16 mouse cellular contexts compared by ENCODE assay signal in the genomic region with DNA sequence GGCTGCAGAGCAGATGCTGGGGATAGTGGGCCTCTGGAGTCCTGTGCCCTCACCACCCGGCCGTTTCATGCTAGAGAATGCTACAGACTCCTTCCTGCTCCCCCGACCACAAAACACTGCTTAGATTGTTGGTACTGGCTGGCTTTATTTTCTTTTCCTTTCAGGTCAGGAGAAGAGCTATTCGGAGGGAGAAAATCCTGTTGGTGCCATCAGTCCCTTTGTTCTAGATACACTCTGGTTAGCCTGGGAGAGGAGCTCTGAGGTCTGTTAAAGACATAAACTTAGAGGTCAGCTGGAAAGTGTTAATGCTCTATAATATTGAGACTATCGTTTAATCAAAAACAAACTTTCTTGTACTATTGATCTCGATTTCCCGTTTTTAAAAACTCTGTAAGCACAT. TPM values are rescaled to one million over a fixed set of nuclear protein-coding genes. Genes with fewer than 3 reads are reported as not detected.
DNase-seq lines count a peak whose midpoint lies in the region; ATAC-seq and TF ChIP-seq lines count a peak whose summit lies in the region.
"Had no signal": no experiment of that assay in that cellular context is flagged by ENCODE, and none has a peak within 500 bp of the region (broad histone marks: within the 10 kb centered on the region; RNA-seq: fewer than 3 reads in every experiment).

No protein-coding gene starts in this region.

- TF ChIP-seq POLR2A in heart, adult 2 months (IDR thresholded peaks at IDR 0.05; ENCODE audit: insufficient read depth, low read depth, low read length) = no peak

- no peak overlapping the region for H3K4me3 ChIP-seq in heart, embryonic 11.5 days (ENCODE audit: low read depth, low read length)
- no peak overlapping the region for H3K4me3 ChIP-seq in heart, adult 2 months
- no peak overlapping the region for H3K4me3 ChIP-seq in forebrain, embryonic 12.5 days (replicated peaks)
- H3K4me3 ChIP-seq in limb, embryonic 10.5 days = no peak overlapping the region
- no peak overlapping the region for H3K4me3 ChIP-seq in neural tube, embryonic 11.5 days (ENCODE audit: low read depth, low read length)

- no peak overlapping the region for H3K4me2 ChIP-seq in heart, embryonic 11.5 days
- H3K4me2 ChIP-seq in forebrain, embryonic 12.5 days = peak overlapping the region; percentile 37
- peak overlapping the region; percentile 19; the same call in 1 of the 2 replicates for H3K4me2 ChIP-seq in neural tube, embryonic 11.5 days (ENCODE audit: low read depth)

- TF ChIP-seq EP300 in heart, adult 2 months (IDR thresholded peaks at IDR 0.05; ENCODE audit: insufficient read depth, low read depth, low read length) = no peak

- H3K27ac ChIP-seq in heart, embryonic 11.5 days (ENCODE audit: low read depth, low read length) = no peak overlapping the region
- H3K27ac ChIP-seq in heart, adult 2 months = no peak overlapping the region
- peak overlapping the region; percentile 60 for H3K27ac ChIP-seq in forebrain, embryonic 12.5 days
- peak overlapping the region; percentile 37; the same call in 1 of the 2 replicates for H3K27ac ChIP-seq in limb, embryonic 10.5 days
- H3K27ac ChIP-seq in neural tube, embryonic 11.5 days (ENCODE audit: low read depth, low read length) = peak overlapping the region; percentile 60; the same call in 1 of the 2 replicates
- H3K27ac ChIP-seq: macrophage had no signal

- 0 out of 2 replicates have a peak, but pooled peaks cover 2% of the 10 kb centered on the region for H3K79me2 ChIP-seq in heart, adult 2 months (replicated peaks; ENCODE audit: control insufficient read depth, insufficient read depth, low read length)

- no peak for DNase-seq in heart, adult 2 months
- no peak for DNase-seq in limb, embryonic 10.5 days (ENCODE audit: low spot score)
- DNase-seq in neural tube, embryonic 11.5 days (ENCODE audit: low spot score) = peak; percentile 32
- no peak for DNase-seq in c-Kit-positive CD71-positive TER-119-positive erythroid progenitor cells, embryonic 14.5 days (ENCODE audit: low spot score)
- DNase-seq in spleen, adult 18-20 months = no peak
- DNase-seq in adrenal gland, postnatal 25 days = no peak
- DNase-seq: gastrocnemius, postnatal 25 days; kidney, postnatal 10 days; thymus, postnatal 25 days had no signal

- H3K36me3 ChIP-seq in heart, embryonic 11.5 days (ENCODE audit: control insufficient read depth, insufficient read depth, low read length) = no peaks in the 10 kb centered on the region
- H3K36me3 ChIP-seq in heart, adult 2 months (ENCODE audit: control insufficient read depth, insufficient read depth, low read length) = peaks cover 4% of the 10 kb centered on the region
- no peaks in the 10 kb centered on the region; the same call in 1 of the 2 replicates for H3K36me3 ChIP-seq in forebrain, embryonic 12.5 days (replicated peaks)
- peaks cover 12% of the 10 kb centered on the region for H3K36me3 ChIP-seq in limb, embryonic 10.5 days
- H3K36me3 ChIP-seq in neural tube, embryonic 11.5 days (ENCODE audit: control insufficient read depth, insufficient read depth, low read length) = no peaks in the 10 kb centered on the region

- intact Hi-C loops in heart, adult 2 months (cut with DNase I) = loop anchor here (10.0 kb wide), 1 partner anchor 229 kb away; no protein-coding TSS in a partner anchor

- H3K4me1 ChIP-seq in heart, embryonic 11.5 days (ENCODE audit: control insufficient read depth, insufficient read depth, low read length) = peaks cover 22% of the 10 kb centered on the region
- peaks cover 1% of the 10 kb centered on the region for H3K4me1 ChIP-seq in heart, adult 2 months (ENCODE audit: control insufficient read depth, insufficient read depth, low read length)
- peaks cover 49% of the 10 kb centered on the region for H3K4me1 ChIP-seq in forebrain, embryonic 12.5 days
- H3K4me1 ChIP-seq in limb, embryonic 10.5 days = peaks cover 48% of the 10 kb centered on the region
- H3K4me1 ChIP-seq in neural tube, embryonic 11.5 days (ENCODE audit: control insufficient read depth, insufficient read depth, low read length) = peaks cover 23% of the 10 kb centered on the region

- H3K9me3 ChIP-seq in heart, embryonic 11.5 days (replicated peaks; ENCODE audit: control insufficient read depth, low read length) = no peaks in the 10 kb centered on the region
- H3K9me3 ChIP-seq in forebrain, embryonic 12.5 days = no peaks in the 10 kb centered on the region
- no peaks in the 10 kb centered on the region for H3K9me3 ChIP-seq in limb, embryonic 10.5 days (replicated peaks)
- H3K9me3 ChIP-seq in neural tube, embryonic 11.5 days (ENCODE audit: control insufficient read depth, low read length) = no peaks in the 10 kb centered on the region

- ATAC-seq in heart, embryonic 11.5 days (replicated peaks; ENCODE audit: insufficient number of reproducible peaks, low FRiP score, low TSS enrichment) = no peak
- no peak for ATAC-seq in forebrain, embryonic 12.5 days (ENCODE audit: low FRiP score)
- no peak for ATAC-seq in neural tube, embryonic 11.5 days (ENCODE audit: insufficient read depth, low FRiP score, low TSS enrichment)

- no peaks in the 10 kb centered on the region for H3K27me3 ChIP-seq in heart, embryonic 11.5 days (ENCODE audit: control insufficient read depth, insufficient read depth, low read length)
- no peaks in the 10 kb centered on the region for H3K27me3 ChIP-seq in heart, adult 2 months (ENCODE audit: control insufficient read depth, insufficient read depth, low read length)
- no peaks in the 10 kb centered on the region for H3K27me3 ChIP-seq in forebrain, embryonic 12.5 days
- H3K27me3 ChIP-seq in limb, embryonic 10.5 days (ENCODE audit: low read depth, poor library complexity, severe bottlenecking) = no peaks in the 10 kb centered on the region
- no peaks in the 10 kb centered on the region for H3K27me3 ChIP-seq in neural tube, embryonic 11.5 days (ENCODE audit: control insufficient read depth, insufficient read depth, low read length)

- TF ChIP-seq CTCF in heart, adult 2 months (IDR thresholded peaks at IDR 0.05) = no peak

- H3K9ac ChIP-seq in heart, embryonic 11.5 days (ENCODE audit: low read depth, low read length) = 0 out of 2 replicates have a peak overlapping the region, but pooled peaks have one; percentile 11
- H3K9ac ChIP-seq in heart, adult 2 months (ENCODE audit: low read depth, low read length) = no peak overlapping the region
- peak overlapping the region; percentile 30; the same call in 1 of the 2 replicates for H3K9ac ChIP-seq in forebrain, embryonic 12.5 days
- H3K9ac ChIP-seq in neural tube, embryonic 11.5 days (ENCODE audit: low read length) = peak overlapping the region; percentile 47

- 33% methylated on average over 7 of the region's 7 CpGs for WGBS in heart, embryonic 11.5 days (ENCODE audit: insufficient replicate concordance)
- WGBS in heart, adult 2 months = 54% methylated on average over 7 of the region's 7 CpGs
- WGBS in forebrain, embryonic 12.5 days = 28% methylated on average over 7 of the region's 7 CpGs
- WGBS in limb, embryonic 10.5 days = 41% methylated on average over 7 of the region's 7 CpGs
- WGBS in neural tube, embryonic 11.5 days = 24% methylated on average over 7 of the region's 7 CpGs

RNA-seq across cellular contexts. Expression of gene Rcbtb1, which starts 4.5 kb away (rescaled TPM):
- polyA plus RNA-seq in heart, embryonic 11.5 days (2014; fragmentation: Nextera tagmentation; extraction: Ambion mirVana) = 35.8 and 39.3 TPM in 2 replicates
- 10 to 100 TPM; 10.2 to 10.9 TPM for total RNA-seq in heart, adult 2 months (2021)
- polyA plus RNA-seq in heart, adult 2 months (2012; rRNA removed) = 5.5 and 12.8 TPM in 2 replicates
- polyA plus RNA-seq in forebrain, embryonic 12.5 days (2016; fragmentation: Nextera tagmentation; extraction: Ambion mirVana) = 128 and 130 TPM in 2 replicates
- polyA plus RNA-seq in limb, embryonic 10.5 days (2016; fragmentation: Nextera tagmentation; extraction: Ambion mirVana) = 117 and 127 TPM in 2 replicates
- 99.0 and 108 TPM in 2 replicates for polyA plus RNA-seq in neural tube, embryonic 11.5 days (2014; fragmentation: Nextera tagmentation; extraction: Ambion mirVana)
- total RNA-seq in adrenal gland, postnatal 25 days (2021) = 36.4 and 39.8 TPM in 2 replicates

RNA-seq across cellular contexts. Expression of gene Gm5142, which starts 26.9 kb away (rescaled TPM):
- polyA plus RNA-seq in heart, embryonic 11.5 days (2014; fragmentation: Nextera tagmentation; extraction: Ambion mirVana) = not detected in 2 replicates
- not detected for total RNA-seq in heart, adult 2 months (2021)
- polyA plus RNA-seq in heart, adult 2 months (2012; rRNA removed) = 0.76 TPM in 1 of 2 replicates, not detected in the other
- not detected in 2 replicates for polyA plus RNA-seq in forebrain, embryonic 12.5 days (2016; fragmentation: Nextera tagmentation; extraction: Ambion mirVana)
- not detected in 2 replicates for polyA plus RNA-seq in limb, embryonic 10.5 days (2016; fragmentation: Nextera tagmentation; extraction: Ambion mirVana)
- not detected in 2 replicates for polyA plus RNA-seq in neural tube, embryonic 11.5 days (2014; fragmentation: Nextera tagmentation; extraction: Ambion mirVana)
- not detected in 2 replicates for total RNA-seq in adrenal gland, postnatal 25 days (2021)
- total RNA-seq: gastrocnemius, postnatal 25 days; heart, postnatal 25 days; left cerebral cortex, postnatal 36 days; MEL had no signal
- polyA plus RNA-seq: macrophage; spleen, adult 2 months had no signal

RNA-seq across cellular contexts. Expression of gene Gm6904, which starts 54.6 kb away (rescaled TPM):
- not detected in 2 replicates for polyA plus RNA-seq in heart, embryonic 11.5 days (2014; fragmentation: Nextera tagmentation; extraction: Ambion mirVana)
- total RNA-seq in heart, adult 2 months (2021) = not detected
- polyA plus RNA-seq in heart, adult 2 months (2012; rRNA removed) = 0.47 TPM in 1 of 2 replicates, not detected in the other
- not detected in 2 replicates for polyA plus RNA-seq in forebrain, embryonic 12.5 days (2016; fragmentation: Nextera tagmentation; extraction: Ambion mirVana)
- not detected in 2 replicates for polyA plus RNA-seq in limb, embryonic 10.5 days (2016; fragmentation: Nextera tagmentation; extraction: Ambion mirVana)
- not detected in 2 replicates for polyA plus RNA-seq in neural tube, embryonic 11.5 days (2014; fragmentation: Nextera tagmentation; extraction: Ambion mirVana)
- total RNA-seq in adrenal gland, postnatal 25 days (2021) = not detected in 2 replicates
- total RNA-seq: gastrocnemius, postnatal 25 days; heart, postnatal 25 days; left cerebral cortex, postnatal 36 days; MEL had no signal

Comparison
In these comparisons a context has a peak if more than half of its experiments do, and no peak if none do; other contexts are left out.
1. H3K27ac ChIP-seq: peak in forebrain, embryonic 12.5 days (single experiment), limb, embryonic 10.5 days (single experiment) and neural tube, embryonic 11.5 days (single experiment); none in heart, embryonic 11.5 days (single experiment) and heart, adult 2 months (single experiment).